Mouse (Mus musculus) left cerebral cortex, postnatal 14 days (tissue): Measurements from ENCODE around the gene Zbtb20. TPM values are rescaled to one million over a fixed set of nuclear protein-coding genes. Genes with fewer than 3 reads are reported as not detected.
A peak's percentile ranks its signal among the peaks of the same experiment; 100 is the strongest.

ENCODE experiments used
- DNase-seq, 2 experiments: peaks; one replicate each; pipeline ENCODE4 v3.0.0; 2021 to 2022; ENCODE audit warnings: low spot score in 2 of 2, mixed read lengths in 1 of 2
- intact Hi-C: fragments of 180-260 bp; cut with DNase I; formaldehyde crosslinking; loops from one replicate; pipeline ENCODE4 v1.15.1; 2025
- long read RNA-seq, 2 experiments: library from polyadenylated mRNA; stranded (forward); transcript quantifications; one replicate each; pipeline ENCODE4 v2.0.0; 2021
- total RNA-seq, 2 experiments: library from RNA; stranded (reverse); gene quantifications; 2 replicates each; pipeline ENCODE4 v1.2.3; 2021

Zbtb20 gene
- 10 to 100 TPM; 48.4 to 53.0 TPM for total RNA-seq
- long read RNA-seq, experiment 1, partial matches to known transcripts, result 0 of 8 reads
- long read RNA-seq, experiment 1, other reads (novel, unspliced or antisense), result 8 of 8 reads
- long read RNA-seq, experiment 2, partial matches to known transcripts, result 0 of 10 reads
- long read RNA-seq, experiment 2, other reads (novel, unspliced or antisense), result 10 of 10 reads

DNA sequence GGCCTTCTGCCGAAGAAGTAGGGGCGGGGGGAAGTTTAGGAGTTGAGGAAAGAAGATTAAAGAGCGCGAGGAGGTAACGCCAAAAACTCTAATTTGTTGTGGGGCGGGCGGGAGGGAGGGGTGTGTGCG lies at the start of gene Zbtb20:
Gene Zbtb20 (plus strand): TSS at position 30 of the 129 bp plus-strand sequence.
- DNase-seq, result no peak
- intact Hi-C loops, result no loop called here

DNA sequence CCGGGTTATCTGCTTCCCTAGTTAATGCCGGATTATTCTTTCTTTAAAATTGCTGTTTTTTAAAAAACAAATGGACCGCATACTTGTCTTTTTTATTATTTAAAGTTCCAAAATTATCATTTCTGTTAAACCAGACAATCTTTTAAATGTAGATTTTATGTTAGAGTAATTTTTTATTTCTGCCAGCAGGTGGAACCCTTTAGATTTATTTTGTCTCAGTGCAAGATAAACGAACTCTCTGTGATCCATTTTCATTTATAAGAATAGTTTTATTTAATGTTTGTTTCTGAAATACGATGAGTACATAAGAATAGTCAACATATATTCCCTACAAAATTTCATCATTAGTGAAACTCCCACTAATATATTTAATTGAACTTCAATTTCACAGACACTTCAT lies 39.7 kb upstream of the Zbtb20 start:
- DNase-seq, result peak in 1 of 2 experiments; percentile 19
- intact Hi-C loops, result loop anchor here (5.0 to 10.0 kb wide), 2 partner anchors 76 to 979 kb away; no protein-coding TSS in a partner anchor

DNA sequence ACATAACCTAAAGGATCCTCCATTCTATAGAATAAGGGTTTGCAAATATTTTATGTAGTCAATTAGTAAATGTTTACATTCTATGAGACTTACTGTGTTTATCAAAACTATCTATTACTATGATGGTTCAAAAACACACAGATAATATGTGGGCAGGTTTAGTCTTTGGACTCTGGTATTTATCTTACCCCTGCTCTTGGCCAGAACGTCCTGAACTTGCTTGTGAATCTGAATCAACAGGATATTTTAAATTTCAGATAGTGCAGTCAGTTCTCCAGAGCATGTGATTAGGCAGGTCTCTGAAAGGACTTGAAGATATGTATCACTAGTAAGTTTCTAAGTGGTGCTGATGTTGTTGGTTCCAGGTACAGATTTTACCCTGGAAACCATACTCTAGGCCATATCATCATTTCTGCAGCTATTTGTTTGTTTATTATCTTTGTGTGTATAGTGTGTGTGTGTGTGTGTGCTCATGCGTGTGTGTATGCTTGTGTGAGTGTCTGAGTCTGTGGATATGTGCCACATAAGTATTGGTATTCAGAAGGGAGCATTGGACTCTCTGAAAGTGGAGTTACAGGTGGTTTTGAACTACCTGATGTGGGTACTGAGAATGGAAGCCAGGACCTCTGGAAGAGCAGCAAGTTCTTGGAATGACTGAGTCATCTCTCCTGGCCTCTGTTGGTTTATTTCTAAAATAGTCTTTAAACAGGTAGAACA lies 39.1 kb upstream of the Zbtb20 start:
- intact Hi-C loops, result loop anchor here (5.0 to 10.0 kb wide), 2 partner anchors 76 to 978 kb away; no protein-coding TSS in a partner anchor
- DNase-seq, result no peak

DNA sequence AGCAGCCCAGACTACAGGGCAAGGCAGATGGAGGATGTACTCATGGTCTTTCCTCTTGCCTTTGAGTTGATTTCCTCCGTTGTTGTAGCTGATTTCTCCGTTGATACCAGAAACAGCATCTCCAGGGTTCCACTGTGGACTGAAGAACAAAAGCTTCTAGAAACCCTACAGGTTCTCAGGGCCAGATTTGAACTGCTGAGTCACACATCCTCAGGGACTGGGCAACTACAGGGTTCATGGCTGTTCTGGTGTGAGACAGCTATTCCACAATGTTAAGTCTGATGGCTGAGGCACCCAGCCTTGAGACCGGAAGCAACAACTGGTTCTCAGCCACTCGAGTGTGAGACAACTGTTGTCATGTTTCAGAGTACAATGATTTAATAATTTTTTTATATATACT lies 37.5 kb upstream of the Zbtb20 start:
- no peak for DNase-seq
- intact Hi-C loops, result loop anchor here (5.0 to 10.0 kb wide), 2 partner anchors 74 to 977 kb away; no protein-coding TSS in a partner anchor

DNA sequence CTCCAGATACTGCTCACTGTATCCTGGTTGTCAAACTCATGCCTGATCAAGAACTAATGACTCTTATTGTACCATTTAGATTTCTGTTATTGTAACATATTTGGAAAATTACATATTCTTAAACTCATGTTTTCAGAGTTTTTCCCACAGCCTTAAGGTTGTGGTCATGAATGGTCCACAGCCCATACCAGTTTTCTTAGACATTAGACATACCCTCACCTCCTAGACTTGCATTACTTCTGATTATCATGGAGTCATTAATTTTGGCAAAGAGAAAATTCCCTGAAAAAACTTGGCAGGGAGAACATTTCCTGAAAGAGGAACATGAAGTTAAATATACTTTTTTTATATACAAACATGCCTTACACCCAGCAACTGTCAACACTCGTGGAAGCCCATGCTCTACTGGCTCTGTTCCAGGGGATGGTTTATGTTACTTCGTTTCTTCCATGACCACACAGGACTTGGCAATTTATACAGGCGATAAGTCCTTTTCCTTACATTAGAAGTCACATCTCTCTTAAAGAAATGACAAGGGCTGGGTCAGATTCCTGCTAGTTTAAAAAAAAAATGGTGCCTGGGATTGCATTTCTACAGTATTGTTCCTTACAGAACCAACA lies 18.0 kb upstream of the Zbtb20 start:
- intact Hi-C loops, result no loop called here
- no peak for DNase-seq

DNA sequence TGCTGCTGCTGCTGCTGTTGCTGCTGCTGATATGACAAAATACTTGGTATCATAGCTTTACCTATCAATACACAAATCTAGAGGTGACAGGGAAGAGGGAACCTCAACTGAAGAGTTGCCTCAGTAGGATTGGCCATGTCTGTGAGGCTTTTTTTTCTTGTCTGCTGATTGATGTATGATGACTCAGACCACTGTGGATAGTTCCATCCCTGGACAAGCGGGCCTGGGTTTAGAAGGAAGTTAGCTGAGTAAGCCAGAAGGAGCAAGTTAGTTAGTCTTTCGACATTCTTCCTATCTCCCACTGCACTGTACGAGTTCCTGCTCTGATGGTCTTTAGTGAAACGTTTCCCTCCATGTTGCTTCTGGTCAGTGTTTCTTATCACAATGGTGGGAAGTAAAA lies 16.4 kb upstream of the Zbtb20 start:
- intact Hi-C loops, result no loop called here

DNA sequence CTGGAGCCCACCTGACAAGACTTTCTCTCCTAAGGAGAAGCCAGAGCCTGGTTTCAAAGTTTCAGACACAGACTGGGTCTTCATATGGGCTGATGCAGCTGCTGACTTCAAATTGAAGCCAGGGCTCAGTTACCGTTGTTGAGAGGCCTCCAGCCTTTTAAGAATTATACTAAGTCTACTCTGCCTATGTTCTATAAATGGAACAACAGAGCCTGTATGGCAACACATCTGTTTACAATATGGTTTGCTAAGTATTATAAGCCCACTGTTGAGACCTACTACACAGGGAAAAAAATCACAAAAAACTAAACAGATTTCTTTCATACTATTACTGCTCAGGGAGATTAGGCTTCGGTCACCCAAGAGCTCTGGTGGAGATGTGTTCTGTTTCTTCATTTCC lies 12.4 kb upstream of the Zbtb20 start:
- DNase-seq, result no peak
- intact Hi-C loops, result no loop called here

More for the DNA sequence above, 16.4 kb upstream of the Zbtb20 start:
- no peak for DNase-seq

DNA sequence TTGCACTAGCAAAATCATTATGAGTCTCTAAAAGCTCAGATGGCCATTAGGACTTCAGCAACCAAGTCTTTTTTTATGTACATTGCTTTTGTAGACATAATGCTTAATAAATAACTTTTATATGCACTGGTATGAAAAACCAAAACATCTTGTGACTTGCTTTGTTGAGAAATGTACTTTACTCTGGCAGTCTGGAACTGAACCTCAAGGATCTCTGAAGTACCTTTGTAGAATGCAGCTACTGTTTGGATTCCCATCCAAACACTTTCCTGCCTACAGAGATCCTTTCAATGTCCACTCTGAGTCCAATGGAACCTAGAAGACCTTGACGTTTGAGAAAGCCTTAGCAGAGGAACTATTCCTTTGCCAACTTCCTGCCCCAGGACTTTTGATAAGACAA lies 9.6 kb upstream of the Zbtb20 start:
- no peak for DNase-seq
- intact Hi-C loops, result no loop called here

DNA sequence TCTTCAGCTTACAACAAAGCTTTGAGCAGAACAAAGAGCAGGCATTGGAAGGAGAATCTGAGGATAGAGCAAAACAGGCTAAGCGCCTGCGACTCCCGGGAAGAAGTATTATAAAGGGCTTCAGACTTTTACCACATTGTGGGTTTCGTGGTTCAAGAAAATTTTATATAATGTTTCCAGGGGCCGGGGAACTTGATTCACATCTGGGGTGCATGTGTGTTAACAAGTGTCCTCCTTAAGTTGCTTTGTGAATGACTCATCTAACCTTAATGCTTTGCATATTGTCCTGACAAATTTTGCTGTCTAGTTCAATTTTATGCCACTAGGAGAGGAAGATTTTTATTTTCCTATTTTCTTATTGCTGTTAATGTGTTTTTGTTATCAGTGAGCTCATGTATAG lies 3.6 kb upstream of the Zbtb20 start:
- intact Hi-C loops, result no loop called here

DNA sequence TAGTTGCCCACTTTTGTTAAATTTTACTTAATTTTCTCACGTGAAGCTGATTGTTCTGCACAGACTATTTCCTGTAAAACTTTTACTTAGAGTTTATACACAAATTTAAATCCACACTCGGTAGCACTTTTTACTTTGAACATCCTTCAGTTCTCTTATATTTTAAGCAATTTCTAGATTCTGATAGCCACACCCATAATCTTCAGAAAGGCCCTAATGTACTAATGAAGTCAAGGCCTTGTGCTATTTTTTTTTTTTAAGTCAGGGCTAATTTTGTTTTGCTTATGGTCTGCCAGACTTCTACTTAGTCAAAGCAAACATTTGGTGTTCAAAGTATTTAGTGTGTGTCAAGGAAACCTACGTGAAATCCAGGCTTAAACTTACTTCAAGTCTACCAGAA lies 1.7 kb upstream of the Zbtb20 start:
- intact Hi-C loops, result no loop called here
- DNase-seq, result no peak

More for the DNA sequence above, 3.6 kb upstream of the Zbtb20 start:
- no peak for DNase-seq

DNA sequence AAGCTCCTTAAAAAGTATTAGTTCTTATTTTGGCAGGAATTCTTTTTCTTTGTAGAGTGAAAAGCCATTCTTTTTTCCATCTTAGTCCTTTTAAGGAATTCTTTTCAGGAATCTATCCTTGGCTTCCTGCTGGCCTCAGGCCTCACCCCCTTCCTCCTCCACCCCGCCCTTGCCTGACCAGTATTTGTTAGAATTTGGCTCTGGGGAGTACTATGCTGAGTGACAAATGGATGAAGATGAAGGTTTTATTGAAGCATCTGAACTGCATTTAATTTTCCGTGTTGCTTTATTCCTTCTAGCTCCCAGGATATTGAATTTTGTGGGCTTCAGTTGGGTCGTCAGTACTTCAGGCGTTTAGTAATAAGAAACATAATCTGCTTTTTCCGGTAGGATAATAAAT lies 1.2 kb upstream of the Zbtb20 start:
- peak; percentile 3 to 11 for DNase-seq
- intact Hi-C loops, result no loop called here

DNA sequence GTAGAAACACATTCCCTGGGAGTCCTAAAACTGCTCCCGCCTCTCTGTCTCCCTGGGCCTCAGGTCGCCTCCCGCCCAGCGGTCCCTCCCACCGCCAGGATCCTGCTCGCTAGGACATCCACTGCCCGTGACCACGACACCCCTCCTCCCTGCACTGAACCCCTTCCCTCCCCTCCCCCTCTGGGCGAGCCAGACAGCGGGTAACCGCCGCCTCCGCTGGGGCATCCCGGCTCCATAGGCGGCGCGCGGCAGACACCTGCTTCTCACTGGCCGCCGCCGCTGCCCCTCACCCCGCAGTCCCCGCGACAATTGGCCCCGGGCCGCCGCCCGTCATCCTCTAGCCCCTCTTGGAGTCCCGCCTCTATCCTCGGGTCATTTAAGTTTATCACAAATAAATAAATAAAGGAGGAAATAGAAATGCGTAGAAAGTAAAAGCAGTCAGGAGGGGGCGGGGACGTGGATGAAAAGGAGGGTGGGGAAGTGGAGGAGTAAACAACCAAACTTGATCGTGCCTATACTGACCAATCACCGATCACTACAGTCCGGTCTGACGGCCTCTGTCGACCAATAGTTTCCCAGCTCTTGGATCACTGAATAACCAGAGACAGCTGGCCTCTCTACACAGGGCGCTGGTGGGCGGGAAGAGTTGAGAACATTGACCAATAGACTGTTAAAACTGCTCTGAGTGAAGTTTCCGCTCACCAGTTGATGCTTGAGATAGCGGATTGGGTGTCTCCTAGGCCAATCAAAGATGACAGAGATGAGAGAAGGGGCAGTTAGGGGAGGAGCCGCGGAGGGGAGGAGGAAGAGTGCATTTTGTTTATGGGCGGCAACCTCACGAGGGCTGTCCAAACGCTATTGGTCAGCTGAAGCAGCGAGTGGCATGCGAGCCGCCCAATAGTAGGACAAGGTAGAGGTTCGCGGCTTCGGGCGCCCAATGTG lies 500 bp upstream of the Zbtb20 start:
- intact Hi-C loops, result no loop called here

DNA sequence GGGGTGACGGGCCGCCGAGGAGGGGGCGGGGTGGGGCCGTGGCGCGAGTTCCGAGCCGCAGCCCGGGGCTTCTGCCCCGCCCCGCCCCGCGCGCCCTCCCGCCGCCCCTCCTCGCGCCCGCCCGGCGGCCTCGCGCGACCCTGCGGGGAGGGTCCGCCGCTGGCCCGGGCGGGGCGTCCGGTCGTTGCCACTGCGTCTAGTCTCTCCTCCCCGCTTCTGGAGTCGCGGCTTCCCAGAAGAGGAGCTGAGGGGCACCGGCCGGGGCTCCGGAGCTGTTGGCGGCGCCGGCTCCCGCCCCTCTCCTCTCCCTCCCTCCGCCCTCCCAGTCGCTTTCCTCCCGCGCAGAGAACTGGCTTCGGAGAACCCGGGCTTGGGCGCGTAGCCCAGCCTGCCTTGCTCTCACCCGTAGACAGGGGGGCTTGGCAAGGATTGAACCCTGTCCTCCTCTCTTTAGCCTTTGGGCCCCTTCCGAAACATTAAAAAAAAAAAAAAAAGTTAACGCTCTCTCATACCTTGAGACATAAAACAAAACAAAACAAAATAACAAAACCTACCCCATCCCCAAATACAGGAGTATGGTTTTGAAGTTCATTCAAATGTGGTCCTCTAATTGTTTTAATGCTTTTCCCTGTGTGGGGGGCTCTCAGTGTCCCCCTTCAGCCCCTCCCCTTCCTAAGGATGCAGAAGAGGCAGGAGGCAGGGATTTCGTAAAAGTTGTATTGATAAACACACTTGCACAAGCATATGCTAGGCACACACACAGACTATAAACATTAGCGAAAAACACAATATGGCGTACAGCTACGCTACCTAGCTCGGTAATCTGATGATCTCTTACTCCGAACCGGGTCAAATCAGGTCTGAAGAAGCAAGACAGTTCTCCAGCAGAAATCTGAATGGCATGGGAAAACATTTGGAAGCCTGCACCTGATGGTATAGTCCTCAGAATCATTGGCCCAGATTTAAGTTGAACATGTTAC lies 630 bp downstream of the Zbtb20 start:
- peak; percentile 49 to 52 for DNase-seq
- intact Hi-C loops, result loop anchor here (2.0 kb wide), 1 partner anchor 32 kb away; no protein-coding TSS in a partner anchor

More for the DNA sequence above, 500 bp upstream of the Zbtb20 start:
- DNase-seq, result peak; percentile 99 to 100

DNA sequence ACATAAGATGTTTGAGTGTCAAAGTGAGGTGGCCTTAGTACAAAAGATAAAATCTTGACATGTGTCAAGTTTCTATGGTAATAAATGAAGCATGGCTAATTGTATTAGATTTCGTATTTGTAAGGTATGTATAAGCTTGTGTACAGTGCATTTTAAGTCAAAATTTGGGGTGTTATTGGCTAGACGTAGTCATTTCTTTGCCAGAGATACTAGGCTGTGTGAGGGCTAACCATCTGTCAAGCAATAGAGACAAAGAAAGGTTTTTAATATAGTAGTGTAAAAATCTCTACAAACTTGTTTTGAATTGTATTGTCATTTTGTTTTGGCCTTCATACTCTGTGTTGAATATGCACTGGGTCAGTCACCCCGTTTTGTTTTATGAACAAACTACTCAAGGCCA lies 4.4 kb downstream of the Zbtb20 start:
- intact Hi-C loops, result no loop called here
- DNase-seq, result no peak

DNA sequence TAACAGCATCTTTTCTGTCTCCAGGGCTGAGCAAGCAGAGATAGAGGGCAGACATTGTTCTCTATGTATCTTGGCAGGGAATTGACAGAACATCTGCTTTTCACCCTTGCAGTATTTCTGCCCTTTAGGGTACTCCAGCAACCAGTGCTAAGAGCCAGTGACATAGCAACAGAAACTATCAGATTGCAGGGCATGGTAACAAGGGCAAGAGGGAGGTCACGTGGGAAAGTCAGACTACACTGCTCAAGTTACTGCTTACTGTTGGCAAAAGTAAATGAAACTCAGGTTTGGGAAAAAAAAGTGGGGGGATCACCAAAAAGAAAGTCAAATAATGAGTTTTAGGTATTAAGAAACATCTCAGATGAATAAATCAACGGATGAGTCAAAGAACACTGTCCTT lies 9.9 kb downstream of the Zbtb20 start:
- DNase-seq, result no peak
- intact Hi-C loops, result no loop called here

DNA sequence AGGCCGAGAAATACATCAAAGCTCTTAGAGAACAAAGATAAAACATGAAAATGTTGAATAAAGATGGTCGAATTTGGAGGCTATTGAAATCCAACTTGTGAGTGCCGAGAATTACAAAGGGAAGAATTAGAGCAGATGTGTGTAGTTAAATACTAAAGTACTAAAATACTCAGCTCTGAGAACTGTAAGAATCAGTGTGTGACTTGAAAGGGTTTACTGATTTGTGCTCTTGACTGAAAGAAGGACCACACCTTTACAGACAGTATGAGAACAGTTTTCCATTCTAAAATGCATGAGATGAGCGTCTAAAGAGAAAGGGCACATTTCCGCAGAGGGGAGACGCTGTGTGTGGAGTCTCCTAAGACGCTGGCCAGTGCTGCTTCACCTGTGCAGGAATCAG lies 10.3 kb downstream of the Zbtb20 start:
- intact Hi-C loops, result no loop called here
- DNase-seq, result no peak

DNA sequence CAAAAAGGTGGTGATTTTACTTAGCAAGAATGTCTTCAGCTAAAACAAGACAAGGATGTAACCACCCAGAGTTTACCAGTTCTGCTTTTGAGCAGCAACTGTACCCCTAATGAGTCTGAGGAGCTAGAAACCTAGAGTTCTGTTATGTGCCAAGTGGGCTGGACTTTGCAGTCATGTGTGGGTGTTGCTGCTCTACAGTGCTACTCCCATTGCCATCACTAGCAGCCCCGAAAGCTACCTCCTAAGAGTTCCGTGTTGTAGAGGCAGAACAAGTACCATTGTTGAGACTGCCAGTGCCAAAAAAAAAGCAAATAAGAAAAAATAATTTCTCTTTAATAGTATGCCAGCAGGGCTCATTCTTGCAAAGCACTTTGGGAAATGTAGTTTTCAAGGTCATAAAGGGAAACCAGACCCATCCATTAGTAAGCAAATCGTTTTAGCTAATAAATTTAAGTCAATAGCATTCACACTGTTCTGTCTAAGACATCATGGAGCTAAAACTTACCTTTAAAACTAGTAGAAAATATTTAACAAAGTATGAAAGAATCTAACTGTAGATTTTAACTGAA lies 21.5 kb downstream of the Zbtb20 start:
- no peak for DNase-seq
- intact Hi-C loops, result no loop called here

DNA sequence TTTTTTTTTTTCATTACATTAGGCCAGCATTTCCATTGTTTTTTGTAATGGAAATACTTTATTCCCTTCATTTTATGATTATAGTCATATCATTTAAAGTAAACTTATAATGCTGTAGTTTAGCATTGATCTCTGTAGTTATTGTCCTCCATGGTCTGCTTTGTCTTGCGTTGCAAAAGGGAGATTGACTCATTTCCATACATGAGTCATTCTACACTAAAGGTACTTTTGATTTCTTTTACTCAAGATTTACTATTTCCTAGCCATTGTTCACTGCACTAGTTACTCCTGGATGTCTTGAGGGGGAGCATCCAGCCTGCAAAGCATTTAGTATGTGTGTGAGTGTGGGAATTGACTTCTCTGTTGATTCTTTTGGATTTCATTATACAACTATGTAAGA lies 24.6 kb downstream of the Zbtb20 start:
- intact Hi-C loops, result no loop called here
- no peak for DNase-seq

DNA sequence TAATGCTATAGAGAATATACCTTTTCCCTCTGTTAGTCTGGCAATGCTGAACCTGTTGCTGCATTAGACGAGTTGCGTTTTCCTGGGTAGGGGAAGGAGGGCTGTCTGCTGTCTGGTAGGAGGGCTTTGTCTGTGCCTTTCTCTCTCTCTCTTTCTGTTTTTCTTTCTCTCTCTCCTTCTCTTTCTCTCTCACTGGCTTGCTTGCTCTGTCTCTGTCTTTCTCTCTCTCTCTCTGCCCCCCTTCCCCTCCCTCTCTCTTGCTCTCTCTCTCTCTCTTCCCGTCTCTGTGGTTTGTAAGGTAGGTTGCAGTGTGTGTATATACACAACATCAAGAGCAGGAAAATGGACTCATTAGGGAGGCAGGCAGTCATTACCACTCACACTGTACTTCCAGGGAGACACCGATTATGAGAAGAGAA lies 31.6 kb downstream of the Zbtb20 start:
- intact Hi-C loops, result no loop called here
- DNase-seq, result no peak
